Mouse (Mus musculus) heart, embryonic 16.5 days (tissue): ENCODE results near the gene Sumo2. TPM values are rescaled to one million over a fixed set of nuclear protein-coding genes. Genes with fewer than 3 reads are reported as not detected.
"Not testable (repeated sequence)": the region's sequence is repeated elsewhere in the genome, so short reads cannot be mapped to it uniquely, and the experiment has no call there.

Experiments
- ATAC-seq: fragments of 200-750 bp; cut with Nextera tagmentation; replicated peaks from 2 replicates; pipeline ENCODE4 v1.8.0; 2017; ENCODE audit warnings: moderate number of reproducible peaks; ENCODE audit not compliant: insufficient read depth, low FRiP score; ENCODE audit errors: extremely low read depth
- H3K27ac ChIP-seq: fragments of 300-500 bp; sonication (generic); 2 replicates; pipeline ENCODE4 v1.5.1; 2014; ENCODE audit warnings: mild to moderate bottlenecking, low read length, control low read depth, moderate library complexity
- H3K27me3 ChIP-seq: fragments of 300-500 bp; sonication (generic); 2 replicates; pipeline ENCODE4 v1.6.1; 2014; ENCODE audit warnings: low read length, mixed read lengths; ENCODE audit not compliant: control insufficient read depth, insufficient read depth
- H3K36me3 ChIP-seq: fragments of 300-500 bp; sonication (generic); 2 replicates; pipeline ENCODE4 v1.6.1; 2014; ENCODE audit not compliant: control insufficient read depth, insufficient read depth
- H3K4me1 ChIP-seq: fragments of 300-500 bp; sonication (generic); 2 replicates; pipeline ENCODE4 v1.6.1; 2014; ENCODE audit warnings: low read length, mixed read lengths; ENCODE audit not compliant: control insufficient read depth, insufficient read depth
- H3K4me2 ChIP-seq: fragments of 300-500 bp; sonication (generic); 2 replicates; pipeline ENCODE4 v1.6.1; 2014; ENCODE audit warnings: low read depth, mild to moderate bottlenecking, control low read depth, low read length
- H3K4me3 ChIP-seq: fragments of 300-500 bp; sonication (generic); 2 replicates; pipeline ENCODE4 v1.5.1; 2014; ENCODE audit warnings: mild to moderate bottlenecking, control low read depth, low read length
- H3K9ac ChIP-seq: fragments of 300-500 bp; sonication (generic); 2 replicates; pipeline ENCODE4 v1.6.1; 2014; ENCODE audit warnings: low read length, control low read depth
- H3K9me3 ChIP-seq: fragments of 300-500 bp; sonication (generic); replicated peaks from 2 replicates; pipeline ENCODE4 v1.6.1; 2016; ENCODE audit warnings: low read length; ENCODE audit not compliant: control insufficient read depth
- whole genome bisulfite sequencing: fragments of 180-500 bp; shearing (Covaris S2); extraction: QIAGEN DNeasy Blood & Tissue Kit; methylation state at CpG from one replicate; pipeline ENCODE4 v1.1.7; 2014; 5-methylcytosine and 5-hydroxymethylcytosine counted together
- polyA plus RNA-seq: library from polyadenylated mRNA; unstranded; fragments of >200 nt; fragmentation: Nextera tagmentation; extraction: Ambion mirVana; gene quantifications from 2 replicates; pipeline ENCODE4 v1.2.1, GENCODE M21; 2015

Gene Sumo2
- polyA plus RNA-seq, 1 experiment from 2014 or later, result 599 TPM

- Histone ChIP-seq H3K9me3 (no peaks in the 10 kb centered on the region), H3K36me3 (no peaks in the 10 kb centered on the region), H3K4me1 (peaks cover 10% of the 10 kb centered on the region), H3K27ac (no peak overlapping the region), H3K27me3 (no peaks in the 10 kb centered on the region), H3K4me3 (no peak overlapping the region), H3K9ac (no peak overlapping the region), H3K4me2 (no peak overlapping the region)
- ATAC-seq, result no peak
- 80% methylated on average over 9 of the region's 9 CpGs for whole genome bisulfite sequencing
Observed at GRCm38 (mm10) chr11:115478296-115478938, 57.7 kb downstream of the Sumo2 start.

GRCm38 (mm10) chr11:115477388-115477787, 58.7 kb downstream of the Sumo2 start:
- not testable (repeated sequence) for H3K9ac ChIP-seq, ATAC-seq, H3K27ac ChIP-seq, H3K9me3 ChIP-seq, H3K4me2 ChIP-seq, H3K36me3 ChIP-seq, H3K4me3 ChIP-seq, H3K27me3 ChIP-seq
- 75% methylated on average over 7 of the region's 7 CpGs for WGBS
- peaks cover 13% of the 10 kb centered on the region for H3K4me1 ChIP-seq

- 74% methylated on average over 4 of the region's 4 CpGs for WGBS
- peaks cover 13% of the 10 kb centered on the region for H3K4me1 ChIP-seq
- H3K4me2 ChIP-seq, result peak overlapping the region; percentile 73
- H3K4me3 ChIP-seq, result peak overlapping the region; percentile 78
- not testable (repeated sequence) for H3K27ac ChIP-seq, H3K36me3 ChIP-seq, H3K9ac ChIP-seq, ATAC-seq, H3K27me3 ChIP-seq, H3K9me3 ChIP-seq
Observed at GRCm38 (mm10) chr11:115476630-115477029, 59.4 kb downstream of the Sumo2 start.

GRCm38 (mm10) chr11:115475758-115476237, 60.3 kb downstream of the Sumo2 start:
- Histone ChIP-seq H3K36me3 (no peaks in the 10 kb centered on the region), H3K27me3 (no peaks in the 10 kb centered on the region), H3K9ac (peak overlapping the region; percentile 73), H3K9me3 (no peaks in the 10 kb centered on the region), H3K4me2 (peak overlapping the region; percentile 73), H3K27ac (peak overlapping the region; percentile 5; the same call in 1 of the 2 replicates), H3K4me1 (peaks cover 13% of the 10 kb centered on the region), H3K4me3 (peak overlapping the region; percentile 78)
- WGBS, result 4% methylated on average over 28 of the region's 28 CpGs
- ATAC-seq, result peak; percentile 28; the same call in 1 of the 2 replicates

- Histone ChIP-seq H3K4me3 (peak within 1 kb of the TSS; percentile 78), H3K9me3 (no peaks in the 10 kb centered on the region), H3K4me1 (peaks cover 13% of the 10 kb centered on the region), H3K27ac (peak within 1 kb of the TSS; percentile 74), H3K4me2 (peak within 1 kb of the TSS; percentile 73), H3K9ac (peak within 1 kb of the TSS; percentile 73), H3K36me3 (no peaks in the 10 kb centered on the region), H3K27me3 (no peaks in the 10 kb centered on the region)
- ATAC-seq, result peak; percentile 95
- under 1% methylated on average over 26 of the region's 26 CpGs for WGBS
Observed at GRCm38 (mm10) chr11:115475025-115475757, 60.9 kb downstream of the Sumo2 start, which contains the start of gene Armc7. TSS of gene Armc7 (plus strand) at chr11:115475667.

- peak; percentile 46 for ATAC-seq
- no peak overlapping the region for H3K9ac ChIP-seq
Observed at GRCm38 (mm10) chr11:115473626-115474275, 62.3 kb downstream of the Sumo2 start.

More at GRCm38 (mm10) chr11:115473626-115474275, 62.3 kb downstream of the Sumo2 start:
- Histone ChIP-seq H3K4me3 (no peak overlapping the region), H3K4me1 (peaks cover 13% of the 10 kb centered on the region), H3K36me3 (no peaks in the 10 kb centered on the region), H3K27ac (peak overlapping the region; percentile 80), H3K9me3 (no peaks in the 10 kb centered on the region), H3K27me3 (no peaks in the 10 kb centered on the region), H3K4me2 (no peak overlapping the region)
- WGBS, result 14% methylated on average over 15 of the region's 15 CpGs

Other genes starting within 250 kb of the Sumo2 start
- 0.59 and 0.74 TPM in 2 replicates for gene Fads6, start 238.6 kb downstream of the Sumo2 start, polyA plus RNA-seq
- gene Otop2, start 229.1 kb downstream of the Sumo2 start, polyA plus RNA-seq, result not detected in 2 replicates
- 0.26 and 0.32 TPM in 2 replicates for gene Ush1g, start 214.2 kb downstream of the Sumo2 start, polyA plus RNA-seq
- not detected in 2 replicates for gene Otop3, start 201.5 kb downstream of the Sumo2 start, polyA plus RNA-seq
- gene Hid1, start 168.5 kb downstream of the Sumo2 start, polyA plus RNA-seq, result 8.5 and 9.2 TPM in 2 replicates
- 7.0 and 7.5 TPM in 2 replicates for gene Cdr2l, start 154.4 kb downstream of the Sumo2 start, polyA plus RNA-seq
- 175 and 179 TPM in 2 replicates for gene Mrpl58, start 132.5 kb downstream of the Sumo2 start, polyA plus RNA-seq
- 1,945 and 2,019 TPM in 2 replicates for gene Atp5h, start 116.3 kb downstream of the Sumo2 start, polyA plus RNA-seq
- 3.9 and 12.6 TPM in 2 replicates for gene Kctd2, start 116.1 kb downstream of the Sumo2 start, polyA plus RNA-seq
- 0.12 and 0.14 TPM in 2 replicates for gene Trim80, start 95.7 kb downstream of the Sumo2 start, polyA plus RNA-seq
- 4.1 and 12.9 TPM in 2 replicates for gene Slc16a5, start 73.8 kb downstream of the Sumo2 start, polyA plus RNA-seq
- gene Armc7, start 60.6 kb downstream of the Sumo2 start, polyA plus RNA-seq, result 5.4 and 6.2 TPM in 2 replicates
- gene Nt5c, start 44.4 kb downstream of the Sumo2 start, polyA plus RNA-seq, result 60.1 and 64.9 TPM in 2 replicates
- gene Jpt1, start 21.9 kb downstream of the Sumo2 start, polyA plus RNA-seq, result 523 and 525 TPM in 2 replicates
- 107 and 117 TPM in 2 replicates for gene Nup85, start 28.2 kb upstream of the Sumo2 start, polyA plus RNA-seq
- gene Mrps7, start 67.6 kb upstream of the Sumo2 start, polyA plus RNA-seq, result 84.4 and 86.2 TPM in 2 replicates
- 15.4 and 18.8 TPM in 2 replicates for gene Gga3, start 67.8 kb upstream of the Sumo2 start, polyA plus RNA-seq
- gene Mif4gd, start 76.7 kb upstream of the Sumo2 start, polyA plus RNA-seq, result 41.5 and 42.0 TPM in 2 replicates
- gene Slc25a19, start 92.0 kb upstream of the Sumo2 start, polyA plus RNA-seq, result 55.7 and 58.1 TPM in 2 replicates
- gene Grb2, start 172.3 kb upstream of the Sumo2 start, polyA plus RNA-seq, result 103 and 118 TPM in 2 replicates
- gene Tmem94, start 229.2 kb upstream of the Sumo2 start, polyA plus RNA-seq, result 36.8 and 43.1 TPM in 2 replicates